Mouse (Mus musculus) lung, postnatal 25 days (tissue): ENCODE data around the gene Trim43a.
"Not testable (repeated sequence)": the region's sequence is repeated elsewhere in the genome, so short reads cannot be mapped to it uniquely, and the experiment has no call there.

Source experiments
- DNase-seq: peaks from one replicate; pipeline ENCODE4 v3.0.0; 2022; ENCODE audit warnings: low spot score

Gene Trim43a

DNA sequence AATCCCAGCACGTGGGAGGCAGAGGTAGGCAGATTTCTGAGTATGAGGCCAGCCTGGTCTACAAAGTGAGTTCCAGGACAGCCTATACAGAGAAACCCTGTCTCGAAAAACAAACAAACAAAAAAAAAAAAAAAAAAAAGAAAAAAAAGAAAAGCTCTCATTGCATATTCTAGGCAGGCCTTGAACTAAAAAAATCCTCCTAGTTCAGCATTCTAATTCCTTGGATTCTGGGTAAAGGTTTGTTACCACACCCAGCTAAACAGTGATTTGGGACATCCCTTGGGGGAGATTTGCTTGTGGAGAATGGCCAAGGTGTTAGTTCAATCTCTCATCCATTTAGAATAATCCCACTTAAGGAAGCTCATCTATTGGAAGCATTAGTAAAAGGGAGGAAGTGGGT is at the start of gene Trim43a:
Trim43a (plus strand) TSS at position 301 of the 400 bp plus-strand sequence.
- not testable (repeated sequence) for DNase-seq

DNA sequence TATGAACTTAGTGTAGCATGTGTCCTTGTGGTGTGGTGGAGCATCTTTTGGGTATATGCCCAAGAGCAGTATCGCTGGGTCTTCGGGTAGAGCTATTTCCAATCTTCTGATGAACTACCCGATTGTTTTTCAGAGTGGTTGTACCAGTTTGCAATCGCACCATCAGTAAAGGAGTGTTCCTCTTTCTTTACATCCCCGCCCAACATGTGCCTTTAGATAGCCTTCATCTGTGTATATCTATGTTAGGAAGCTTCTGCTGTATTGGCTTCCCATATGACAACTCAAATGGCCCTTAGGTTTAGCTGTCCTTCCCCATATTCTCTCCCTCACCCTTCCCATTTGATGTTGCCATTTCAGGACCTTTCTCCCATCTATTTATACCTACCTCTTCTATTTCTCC is 46.6 kb upstream of the Trim43a start:
- DNase-seq, result no peak

DNA sequence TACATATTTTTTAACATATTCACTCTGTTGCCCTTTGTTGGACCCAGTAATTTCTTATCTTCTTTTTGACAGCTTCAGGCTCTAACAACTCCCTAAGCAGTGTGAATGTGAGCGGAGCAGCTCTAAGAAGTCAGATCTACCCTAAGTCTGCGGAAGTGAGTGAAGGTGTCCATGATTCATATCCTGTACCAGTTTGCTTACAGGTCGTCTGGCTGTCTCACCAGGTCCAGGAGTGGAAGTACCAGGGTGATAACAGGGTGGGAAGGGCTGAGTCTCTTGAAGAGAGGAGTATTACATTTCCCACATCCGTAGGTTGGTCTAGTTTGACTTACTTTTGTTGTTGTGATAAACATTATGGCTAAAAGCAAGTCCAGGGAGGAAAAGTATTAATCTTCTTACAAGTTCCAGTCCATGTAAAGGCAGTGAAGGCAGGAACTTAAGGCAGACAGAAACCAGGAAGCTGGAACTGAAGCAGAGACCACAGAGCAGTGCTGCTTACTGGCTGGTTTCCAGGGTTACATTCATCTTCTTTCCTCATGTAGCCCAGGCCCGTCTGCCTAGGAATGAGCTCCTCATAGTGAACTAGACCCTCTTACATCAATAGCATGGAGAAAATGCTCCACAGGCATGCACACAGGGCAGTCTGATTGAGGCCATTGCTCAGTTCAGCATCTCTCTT is 41.0 kb upstream of the Trim43a start:
- DNase-seq, result no peak

DNA sequence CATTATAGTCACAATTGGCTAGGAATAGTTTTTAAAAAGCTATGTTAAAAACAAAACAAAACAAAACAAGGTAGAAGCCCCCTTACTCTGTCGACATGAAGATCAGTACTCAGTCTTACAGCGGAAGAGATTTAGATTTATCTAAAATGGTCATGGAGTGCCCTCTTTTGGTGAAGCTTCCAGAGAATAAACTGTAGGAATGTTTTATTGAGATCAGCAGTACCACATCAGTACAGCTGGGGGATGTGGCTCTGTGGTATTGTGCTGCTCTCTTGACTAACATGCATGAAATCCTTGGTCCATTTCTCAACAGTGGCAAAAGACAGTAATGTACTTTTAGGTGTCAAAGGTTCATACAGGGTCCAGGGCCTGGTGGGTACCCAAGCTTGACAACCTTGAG is 37.9 kb upstream of the Trim43a start:
- peak; percentile 25 for DNase-seq

DNA sequence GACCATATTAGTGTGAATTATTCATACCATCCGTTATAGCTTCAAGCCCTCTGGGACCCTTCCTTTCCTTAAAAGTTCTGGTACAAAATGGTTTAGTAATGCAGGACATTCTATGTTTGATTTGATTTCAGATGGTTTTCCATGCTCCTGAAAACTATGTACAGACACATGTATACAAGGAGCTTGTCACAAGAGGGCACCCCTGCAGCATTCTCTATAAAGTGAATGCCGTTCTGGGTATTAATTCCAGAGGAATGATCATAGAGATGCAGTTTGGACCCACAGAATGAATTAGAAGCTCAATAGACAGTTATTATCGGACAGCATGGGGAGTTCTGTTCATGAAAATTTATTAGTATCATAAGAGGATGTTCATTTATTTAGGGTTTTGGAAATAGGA is 35.2 kb upstream of the Trim43a start:
- no peak for DNase-seq

DNA sequence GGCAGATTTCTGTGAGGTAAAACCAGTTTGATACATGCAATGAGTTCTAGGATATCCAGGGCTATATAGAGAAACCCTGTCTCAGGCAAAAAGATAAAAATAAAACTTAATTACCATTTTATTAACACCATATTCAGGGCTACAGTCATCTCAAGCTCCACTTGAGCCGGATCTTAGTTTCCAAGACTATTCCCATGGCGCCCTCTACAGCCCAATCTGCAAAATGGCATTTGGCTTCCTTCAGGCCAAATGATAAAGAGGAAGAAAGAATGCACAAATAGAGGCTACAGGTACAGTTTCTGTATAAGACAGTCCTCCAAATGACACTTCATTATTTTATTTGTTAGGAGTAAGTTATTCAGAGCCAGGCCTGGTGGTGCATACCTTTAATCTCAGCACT is 34.5 kb upstream of the Trim43a start:
- DNase-seq, result peak; percentile 72

DNA sequence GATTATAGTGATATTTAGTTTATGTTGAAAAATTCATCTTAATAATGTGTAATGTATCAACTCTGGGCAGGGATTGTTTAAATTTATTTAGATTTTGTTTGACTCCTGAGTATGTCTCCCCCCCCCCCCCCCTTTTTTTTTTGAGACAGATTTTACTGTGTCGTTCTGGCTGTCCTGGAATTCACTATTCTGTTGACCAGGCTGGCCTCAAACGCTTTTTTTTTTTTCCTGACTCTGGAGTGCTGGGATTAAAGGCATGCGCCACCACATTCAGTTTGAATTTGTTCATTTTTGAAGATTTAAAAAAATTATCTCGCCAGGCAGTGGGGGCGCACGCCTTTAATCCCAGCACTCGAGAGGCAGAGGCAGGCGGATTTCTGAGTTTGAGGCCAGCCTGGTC is 34.0 kb upstream of the Trim43a start:
- no peak for DNase-seq

DNA sequence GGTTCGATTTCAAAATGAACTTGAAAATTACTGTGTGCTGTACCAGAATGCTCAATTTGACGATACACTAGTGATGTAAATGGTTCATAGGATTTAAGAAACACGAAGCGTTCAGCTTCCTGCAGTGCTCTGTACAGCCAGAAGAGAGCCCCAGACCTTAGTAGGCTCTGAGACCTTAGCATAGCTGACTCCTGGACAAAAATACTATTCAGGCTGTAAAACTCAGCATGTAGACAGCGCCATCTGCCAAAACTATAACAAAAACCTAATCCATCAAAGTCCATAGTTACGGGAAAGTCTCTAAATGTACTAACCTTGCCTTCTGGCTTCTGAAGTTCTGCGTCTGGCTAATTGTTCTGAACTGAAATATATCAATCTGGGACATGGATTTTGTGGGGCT is 33.4 kb upstream of the Trim43a start:
- peak; percentile 34 for DNase-seq

DNA sequence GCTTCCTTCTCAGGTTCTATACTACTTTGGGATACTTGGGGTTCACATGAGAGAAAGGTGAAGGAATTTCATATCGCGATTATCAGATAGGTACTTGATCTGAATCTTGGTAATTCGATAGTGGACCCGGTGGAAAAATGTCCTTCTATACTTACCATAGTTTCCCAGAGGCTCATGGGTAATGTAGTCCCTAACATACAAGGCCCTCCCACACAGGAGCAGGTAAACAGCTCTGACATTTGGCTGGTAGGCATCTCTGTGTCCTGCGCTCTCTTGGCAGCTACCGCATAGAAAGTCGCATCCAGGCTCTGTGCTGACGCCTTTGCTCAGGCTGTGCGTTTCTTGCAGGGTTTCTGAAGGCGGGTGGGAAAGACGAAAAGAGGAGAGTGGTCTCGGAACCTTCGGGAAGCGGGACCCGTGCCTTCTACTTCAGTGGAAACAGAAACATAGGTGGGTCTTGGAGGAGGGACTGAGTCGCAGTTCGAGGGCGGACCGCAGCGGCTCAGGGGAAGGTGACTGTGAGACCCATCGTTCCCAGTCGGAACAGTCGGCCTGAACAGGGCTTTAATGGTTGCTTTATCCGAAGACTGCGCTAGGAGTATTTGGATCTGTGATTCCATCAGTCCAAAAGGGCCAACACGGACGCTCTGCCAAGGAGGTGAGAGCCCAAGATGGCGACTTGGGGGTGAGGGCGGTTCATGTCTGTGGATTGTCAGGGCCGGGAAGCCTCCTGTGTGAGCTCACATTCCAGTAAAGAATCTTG is 32.7 kb upstream of the Trim43a start, which contains the start of gene Zfp949:
Zfp949 (plus strand) TSS at position 170 of the 763 bp plus-strand sequence.
- DNase-seq, result peak; percentile 90

DNA sequence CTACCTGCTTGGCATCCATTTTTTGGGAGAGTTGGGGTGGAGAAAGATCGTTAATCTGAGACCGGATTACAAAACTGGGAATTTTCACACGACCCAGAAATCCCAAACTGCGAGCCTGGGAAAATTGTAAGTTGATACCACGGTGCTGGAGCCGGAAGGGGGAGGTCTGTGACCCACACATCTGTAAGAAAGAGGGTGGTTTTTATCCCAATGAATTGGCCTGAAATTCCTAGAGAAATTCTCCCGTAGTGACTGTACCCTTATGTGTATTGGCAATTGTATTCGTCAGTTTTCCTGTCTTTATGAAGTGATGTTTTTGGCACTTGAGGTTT is 32.1 kb upstream of the Trim43a start:
- no peak for DNase-seq

DNA sequence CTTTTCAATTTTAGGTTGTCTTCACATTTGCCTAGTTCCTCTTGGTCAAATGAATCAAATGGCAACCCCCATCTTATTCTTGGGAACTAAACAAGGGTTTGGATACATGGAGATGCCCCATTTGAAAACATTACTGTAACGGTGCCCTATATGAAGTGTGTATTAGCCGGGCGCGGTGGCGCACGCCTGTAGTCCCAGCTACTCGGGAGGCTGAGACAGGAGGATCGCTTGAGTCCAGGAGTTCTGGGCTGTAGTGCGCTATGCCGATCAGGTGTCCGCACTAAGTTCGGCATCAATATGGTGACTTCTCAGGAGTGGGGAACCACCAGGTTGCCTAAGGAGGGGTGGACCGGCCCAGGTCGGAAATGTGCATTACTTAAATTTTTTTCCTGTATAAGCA is 27.6 kb upstream of the Trim43a start:
- no peak for DNase-seq

DNA sequence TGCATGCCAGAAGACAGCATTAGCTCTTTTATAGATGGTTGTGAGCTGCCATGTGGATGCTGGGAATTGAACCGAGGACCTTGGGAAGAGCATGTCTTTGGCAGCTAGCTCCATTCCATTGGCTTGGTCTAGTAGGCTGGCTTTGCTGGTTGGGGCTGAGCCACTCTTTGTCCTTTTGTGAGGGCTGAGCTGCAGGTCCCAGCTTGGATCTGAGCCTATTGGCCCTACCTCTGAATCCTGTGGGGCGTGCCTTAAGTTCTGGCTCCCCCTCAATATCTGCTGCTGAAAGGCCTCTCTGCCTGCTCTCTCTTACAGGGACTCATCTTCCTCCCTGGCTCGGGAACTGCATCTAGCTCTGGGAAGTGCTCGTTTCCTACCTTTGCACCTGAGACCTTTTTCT is 22.5 kb upstream of the Trim43a start:
- no peak for DNase-seq

DNA sequence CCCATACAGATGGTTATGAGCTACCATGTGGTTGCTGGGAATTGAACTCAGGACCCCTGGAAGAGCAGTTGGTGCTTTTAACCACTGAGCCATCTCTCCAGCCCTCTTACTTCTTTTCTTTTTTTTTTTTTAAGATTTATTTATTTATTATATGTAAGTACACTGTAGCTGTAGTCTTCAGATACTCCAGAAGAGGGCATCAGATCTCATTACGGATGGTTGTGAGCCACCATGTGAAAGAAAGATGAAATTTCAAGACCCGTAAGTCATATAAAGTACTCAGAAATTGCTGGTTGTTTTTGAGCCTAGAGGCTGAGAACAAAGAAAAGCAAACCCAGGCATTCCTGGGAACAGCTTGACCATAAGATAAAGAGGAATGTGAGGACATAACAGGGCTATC is 19.2 kb upstream of the Trim43a start:
- DNase-seq, result not testable (repeated sequence)

DNA sequence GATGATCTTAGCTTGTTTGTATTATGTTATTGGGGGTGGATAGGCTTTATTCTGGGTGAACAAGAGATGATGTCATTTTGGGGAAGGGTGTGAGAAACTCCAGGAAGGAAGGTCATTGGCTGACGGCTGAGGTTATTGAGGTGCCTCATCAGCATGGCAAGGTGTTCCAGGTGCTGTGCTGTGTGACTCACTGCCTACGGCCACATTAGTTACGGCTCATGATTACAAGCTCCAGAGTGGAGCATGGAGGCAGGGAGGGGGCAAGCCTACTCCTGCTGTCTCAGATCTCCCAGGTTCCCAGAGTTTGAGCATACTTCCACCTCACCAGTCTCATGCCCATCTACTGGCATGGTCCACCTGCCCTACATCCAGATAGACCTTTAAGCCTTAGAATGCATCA is 10.2 kb upstream of the Trim43a start:
- DNase-seq, result not testable (repeated sequence)

DNA sequence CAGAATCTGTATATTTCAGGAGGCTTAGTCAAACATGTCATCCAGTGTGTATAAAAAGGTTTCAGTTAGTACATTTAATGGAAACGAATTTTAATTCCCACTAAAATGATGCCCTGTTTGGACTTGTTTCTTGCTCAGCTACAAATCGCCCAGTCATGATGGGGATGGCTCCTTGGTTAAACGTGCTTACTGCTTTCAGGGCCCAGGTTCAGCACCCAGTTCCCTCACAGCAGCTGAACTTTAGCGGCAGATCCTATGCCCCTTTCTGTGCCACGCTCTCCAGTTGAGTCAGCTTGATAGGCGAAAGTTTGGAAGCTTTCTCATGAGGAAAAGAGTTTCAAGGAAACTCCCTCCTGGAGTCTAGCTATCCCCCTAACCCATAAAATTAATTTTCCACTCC is 13.0 kb downstream of the Trim43a start:
- DNase-seq, result not testable (repeated sequence)

DNA sequence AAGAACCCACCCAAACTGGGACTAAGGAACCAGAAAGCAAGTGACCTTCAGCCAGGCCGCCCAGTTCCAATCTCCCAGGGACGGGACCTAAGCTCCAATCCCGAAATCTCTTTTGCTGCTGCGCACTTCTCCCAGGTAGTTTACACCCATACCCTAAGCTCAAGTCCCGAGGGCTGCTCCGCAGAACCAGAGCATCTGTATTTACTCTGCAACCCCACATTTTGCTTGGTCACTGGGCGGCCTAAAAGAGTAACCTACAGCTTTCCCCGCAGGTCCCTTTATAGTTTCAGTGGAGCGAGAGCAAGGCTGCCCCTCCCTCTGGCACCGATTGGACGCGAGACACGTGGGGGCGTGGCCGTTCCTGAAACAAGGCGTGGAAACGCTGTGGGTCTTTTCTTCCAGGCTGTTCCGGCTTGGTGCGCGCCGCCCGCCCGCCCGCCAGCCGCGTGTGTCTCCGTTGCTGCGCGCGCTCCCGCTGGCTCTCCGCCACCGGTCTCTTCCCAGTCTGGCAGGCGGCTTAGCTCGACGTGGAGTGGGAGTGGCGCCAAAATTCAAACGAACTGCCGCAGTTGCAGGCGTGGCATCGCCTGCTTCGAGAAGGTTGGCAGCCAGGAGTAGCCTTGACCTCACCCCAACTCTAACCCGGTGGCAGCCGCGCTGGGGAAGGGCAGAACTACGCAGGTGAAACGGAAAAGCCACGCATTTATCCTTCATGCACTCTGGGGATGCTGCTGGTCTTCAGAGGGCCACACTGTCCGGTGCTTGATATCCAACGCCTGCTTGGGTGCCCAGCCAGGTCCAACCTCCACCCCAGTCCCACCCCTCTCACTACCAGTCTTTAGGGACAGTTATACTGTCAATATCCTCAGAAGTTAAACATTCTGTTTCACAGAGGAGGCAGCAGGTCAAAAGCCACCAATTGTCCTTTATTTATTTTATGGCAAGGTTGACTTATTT is 18.8 kb downstream of the Trim43a start:
- DNase-seq, result peak; percentile 98

DNA sequence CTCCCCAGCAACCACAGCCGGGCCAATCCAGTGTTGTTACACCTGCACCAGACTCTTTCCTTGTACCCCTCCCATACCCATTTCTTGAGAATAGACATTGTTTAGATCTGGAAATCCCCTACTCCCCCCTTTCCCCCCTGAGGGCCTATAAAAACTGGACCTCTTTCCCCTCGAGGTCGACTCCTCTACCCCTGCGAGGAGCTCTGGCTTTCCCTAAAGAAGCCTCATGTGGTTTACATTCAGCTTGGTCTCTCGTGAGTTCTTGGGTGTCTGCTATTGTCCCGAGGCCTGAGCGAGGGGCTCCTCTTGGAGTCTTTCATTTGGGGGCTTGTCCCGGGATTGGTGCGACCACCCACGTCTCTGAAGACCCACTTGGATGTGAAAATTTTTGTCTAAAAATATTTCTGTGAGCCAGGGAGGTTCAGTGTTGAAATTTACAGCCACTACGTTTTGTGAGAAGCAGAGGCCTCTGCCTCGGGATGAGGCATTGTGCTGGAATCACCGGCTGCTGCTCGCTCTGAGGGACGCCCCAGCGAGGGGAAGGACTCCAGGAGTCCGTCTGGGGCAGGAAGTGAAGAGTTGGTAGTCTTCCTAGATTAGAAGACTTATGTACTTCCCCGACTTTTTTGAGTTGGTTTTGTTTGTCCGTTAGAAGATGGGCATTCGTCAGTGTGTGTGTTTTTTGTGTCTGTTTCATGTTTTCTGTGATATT is 45.3 kb downstream of the Trim43a start:
- DNase-seq, result not testable (repeated sequence)

DNA sequence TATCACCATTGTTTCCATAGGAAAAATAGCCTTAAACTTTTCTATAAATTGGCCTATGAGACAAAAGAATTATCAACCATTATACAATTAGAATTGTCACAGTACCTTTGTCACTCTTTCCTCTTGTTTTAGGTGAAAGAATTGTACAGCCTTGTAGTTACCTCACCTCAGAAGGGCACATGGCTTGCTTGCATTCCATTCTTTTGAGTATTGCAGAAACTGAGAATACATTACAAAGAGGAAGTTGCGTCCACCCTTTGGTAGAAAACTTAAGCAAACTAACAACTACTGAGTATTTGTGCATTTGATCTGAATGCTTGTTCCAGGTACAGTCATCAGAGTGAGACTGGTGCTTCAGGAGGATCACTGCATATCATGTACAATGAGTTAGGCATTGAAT is 57.4 kb downstream of the Trim43a start:
- DNase-seq, result not testable (repeated sequence)
